Mouse (Mus musculus) limb, embryonic 11.5 days (tissue): Measurements from ENCODE around the gene Cwh43. TPM values are rescaled to one million over a fixed set of nuclear protein-coding genes. Genes with fewer than 3 reads are reported as not detected.

Source experiments
- ATAC-seq: fragments of 200-750 bp; cut with Nextera tagmentation; 2 replicates; pipeline ENCODE4 v1.8.0; 2017; ENCODE audit warnings: low read depth; ENCODE audit not compliant: insufficient number of reproducible peaks, low FRiP score, low TSS enrichment
- DNase-seq: peaks from one replicate; pipeline ENCODE4 v3.0.0-alpha.2; 2015; ENCODE audit warnings: low spot score
- H3K27ac ChIP-seq: fragments of 300-500 bp; sonication (generic); replicated peaks from 2 replicates; pipeline ENCODE4 v1.5.1; 2014; ENCODE audit warnings: low read depth, mild to moderate bottlenecking, low read length
- H3K27me3 ChIP-seq: fragments of 300-500 bp; sonication (generic); 2 replicates; pipeline ENCODE4 v1.6.1; 2014; ENCODE audit warnings: mild to moderate bottlenecking, low read length, mixed read lengths; ENCODE audit not compliant: control insufficient read depth, insufficient read depth
- H3K36me3 ChIP-seq: fragments of 300-500 bp; sonication (generic); 2 replicates; pipeline ENCODE4 v1.6.1; 2014; ENCODE audit warnings: mild to moderate bottlenecking, low read length, moderate library complexity, mixed read lengths; ENCODE audit not compliant: control insufficient read depth, insufficient read depth
- H3K4me1 ChIP-seq: fragments of 300-500 bp; sonication (generic); 2 replicates; pipeline ENCODE4 v1.6.1; 2014; ENCODE audit warnings: low read length, mixed read lengths; ENCODE audit not compliant: control insufficient read depth, insufficient read depth
- H3K4me2 ChIP-seq: fragments of 300-500 bp; sonication (generic); 2 replicates; pipeline ENCODE4 v1.6.1; 2014; ENCODE audit warnings: low read depth, mild to moderate bottlenecking, moderate library complexity; ENCODE audit not compliant: severe bottlenecking
- H3K4me3 ChIP-seq: fragments of 300-500 bp; sonication (generic); 2 replicates; pipeline ENCODE4 v1.5.1; 2014; ENCODE audit warnings: low read depth, low read length
- H3K9ac ChIP-seq: fragments of 300-500 bp; sonication (generic); 2 replicates; pipeline ENCODE4 v1.6.1; 2014; ENCODE audit warnings: mild to moderate bottlenecking, low read length
- H3K9me3 ChIP-seq: fragments of 300-500 bp; sonication (generic); 2 replicates; pipeline ENCODE4 v1.6.1; 2016; ENCODE audit warnings: low read length; ENCODE audit not compliant: control insufficient read depth
- WGBS: fragments of 180-500 bp; shearing (Covaris S2); extraction: QIAGEN DNeasy Blood & Tissue Kit; methylation state at CpG from one replicate; pipeline ENCODE4 v1.1.7; 2014; 5-methylcytosine and 5-hydroxymethylcytosine counted together
- polyA plus RNA-seq: library from polyadenylated mRNA; unstranded; fragments of >200 nt; fragmentation: Nextera tagmentation; extraction: Ambion mirVana; gene quantifications from 2 replicates; pipeline ENCODE4 v1.2.1, GENCODE M21; 2014

Cwh43 gene
- polyA plus RNA-seq, 1 experiment from 2014 or later, result not detected

GRCm38 (mm10) chr5:73434764-73435163, 28.9 kb downstream of the Cwh43 start:
- no peak overlapping the region for H3K4me2 ChIP-seq
- H3K9me3 ChIP-seq, result no peaks in the 10 kb centered on the region
- no peaks in the 10 kb centered on the region for H3K4me1 ChIP-seq
- ATAC-seq, result no peak
- WGBS, result 75% methylated on average over 7 of the region's 7 CpGs
- no peak overlapping the region for H3K4me3 ChIP-seq
- no peaks in the 10 kb centered on the region for H3K36me3 ChIP-seq
- H3K9ac ChIP-seq, result no peak overlapping the region
- H3K27ac ChIP-seq, result no peak overlapping the region
- DNase-seq, result no peak
- H3K27me3 ChIP-seq, result no peaks in the 10 kb centered on the region

- H3K27ac ChIP-seq, result no peak overlapping the region
- no peak overlapping the region for H3K4me2 ChIP-seq
- H3K27me3 ChIP-seq, result no peaks in the 10 kb centered on the region
- DNase-seq (no peak), ATAC-seq (no peak)
- no peak overlapping the region for H3K9ac ChIP-seq
- no peaks in the 10 kb centered on the region for H3K36me3 ChIP-seq
- WGBS, result 71% methylated on average over 9 of the region's 9 CpGs
- H3K9me3 ChIP-seq, result no peaks in the 10 kb centered on the region
- H3K4me1 ChIP-seq, result no peaks in the 10 kb centered on the region
- H3K4me3 ChIP-seq, result no peak overlapping the region
These were observed 36.3 kb downstream of the Cwh43 start for GRCm38 (mm10) chr5:73442176-73442575.

GRCm38 (mm10) chr5:73450276-73450675, 44.4 kb downstream of the Cwh43 start:
- no peak overlapping the region for H3K27ac ChIP-seq
- no peak overlapping the region for H3K4me3 ChIP-seq
- H3K36me3 ChIP-seq, result no peaks in the 10 kb centered on the region
- no peaks in the 10 kb centered on the region for H3K4me1 ChIP-seq
- no peak overlapping the region for H3K4me2 ChIP-seq
- no peaks in the 10 kb centered on the region for H3K9me3 ChIP-seq
- H3K9ac ChIP-seq, result no peak overlapping the region
- no peak for DNase-seq
- ATAC-seq, result no peak
- H3K27me3 ChIP-seq, result no peaks in the 10 kb centered on the region
- 76% methylated on average over 1 of the region's 1 CpGs for WGBS

GRCm38 (mm10) chr5:73454502-73455306, 48.8 kb downstream of the Cwh43 start:
- no peaks in the 10 kb centered on the region for H3K27me3 ChIP-seq
- 76% methylated on average over 2 of the region's 2 CpGs for WGBS
- no peak overlapping the region for H3K4me3 ChIP-seq
- H3K9ac ChIP-seq, result no peak overlapping the region
- no peak overlapping the region for H3K27ac ChIP-seq
- ATAC-seq, result no peak
- no peaks in the 10 kb centered on the region for H3K4me1 ChIP-seq
- no peak for DNase-seq
- no peak overlapping the region for H3K4me2 ChIP-seq
- H3K36me3 ChIP-seq, result no peaks in the 10 kb centered on the region
- H3K9me3 ChIP-seq, result no peaks in the 10 kb centered on the region

- WGBS, result 83% methylated on average over 5 of the region's 5 CpGs
- no peak for ATAC-seq
These were observed 49.4 kb downstream of the Cwh43 start for GRCm38 (mm10) chr5:73455307-73455687.

GRCm38 (mm10) chr5:73468462-73469433, 62.9 kb downstream of the Cwh43 start:
- no peak for DNase-seq
- H3K36me3 ChIP-seq, result no peaks in the 10 kb centered on the region
- no peaks in the 10 kb centered on the region for H3K9me3 ChIP-seq
- no peaks in the 10 kb centered on the region for H3K27me3 ChIP-seq
- WGBS, result 88% methylated on average over 16 of the region's 16 CpGs
- no peak for ATAC-seq
- H3K4me1 ChIP-seq, result no peaks in the 10 kb centered on the region
- H3K9ac ChIP-seq, result no peak overlapping the region
- H3K4me2 ChIP-seq, result no peak overlapping the region
- no peak overlapping the region for H3K4me3 ChIP-seq
- H3K27ac ChIP-seq, result no peak overlapping the region

More at GRCm38 (mm10) chr5:73455307-73455687, 49.4 kb downstream of the Cwh43 start:
- Histone ChIP-seq H3K27ac (no peak overlapping the region), H3K9me3 (no peaks in the 10 kb centered on the region), H3K4me1 (no peaks in the 10 kb centered on the region), H3K36me3 (no peaks in the 10 kb centered on the region), H3K4me2 (no peak overlapping the region), H3K27me3 (no peaks in the 10 kb centered on the region), H3K4me3 (no peak overlapping the region), H3K9ac (no peak overlapping the region)
- no peak for DNase-seq

- WGBS, result 89% methylated on average over 20 of the region's 20 CpGs
- H3K36me3 ChIP-seq, result no peaks in the 10 kb centered on the region
These were observed 68.8 kb downstream of the Cwh43 start for GRCm38 (mm10) chr5:73474412-73475405.

More at GRCm38 (mm10) chr5:73474412-73475405, 68.8 kb downstream of the Cwh43 start:
- Histone ChIP-seq H3K27me3 (no peaks in the 10 kb centered on the region), H3K27ac (no peak overlapping the region), H3K4me2 (no peak overlapping the region), H3K4me1 (no peaks in the 10 kb centered on the region), H3K9me3 (no peaks in the 10 kb centered on the region), H3K9ac (no peak overlapping the region), H3K4me3 (no peak overlapping the region)
- no peak for ATAC-seq
- no peak for DNase-seq
